Mouse (Mus musculus): ENCODE measurements at regions not wholly inside any gene's neighbourhood (a gene's known extent, or its start where the extent isn't known, plus 50 kb on each side); places are given as distances from the start of the nearest gene placed in this dataset.
A peak's percentile ranks its signal among the peaks of the same experiment; 100 is the strongest.

DNA sequence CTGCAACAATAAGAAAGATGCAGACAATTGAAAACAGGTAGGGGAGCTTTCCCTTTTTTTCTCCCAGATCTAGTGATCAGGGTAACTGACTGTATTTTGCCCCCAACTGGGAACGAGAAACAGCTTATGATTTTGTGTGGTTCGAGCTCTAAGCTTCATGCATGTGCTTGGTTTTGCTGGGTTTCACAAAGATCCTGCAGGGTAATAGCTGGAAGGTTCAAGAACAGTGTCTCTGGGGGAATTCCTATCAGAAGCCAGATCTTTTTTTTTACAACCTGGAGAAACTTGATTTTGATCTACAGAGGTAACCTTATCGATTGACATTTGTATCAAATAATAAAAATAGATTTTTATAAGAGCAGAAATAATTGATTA is 145.0 kb upstream of the Fam98a start:
- Histone ChIP-seq H3K4me1 (no peaks in the 10 kb centered on the region), H3K27me3 (replicated peaks) (no peaks in the 10 kb centered on the region), H3K4me2 (replicated peaks) (no peak overlapping the region), H3K9me3 (no peaks in the 10 kb centered on the region), H3K36me3 (no peaks in the 10 kb centered on the region), H3K4me3 (no peak overlapping the region), H3K9ac (no peak overlapping the region), H3K27ac (no peak overlapping the region)
- WGBS, result 83% methylated on average over 3 of the region's 3 CpGs
- no peak for ATAC-seq (ENCODE audit: low FRiP score, low read depth)

DNA sequence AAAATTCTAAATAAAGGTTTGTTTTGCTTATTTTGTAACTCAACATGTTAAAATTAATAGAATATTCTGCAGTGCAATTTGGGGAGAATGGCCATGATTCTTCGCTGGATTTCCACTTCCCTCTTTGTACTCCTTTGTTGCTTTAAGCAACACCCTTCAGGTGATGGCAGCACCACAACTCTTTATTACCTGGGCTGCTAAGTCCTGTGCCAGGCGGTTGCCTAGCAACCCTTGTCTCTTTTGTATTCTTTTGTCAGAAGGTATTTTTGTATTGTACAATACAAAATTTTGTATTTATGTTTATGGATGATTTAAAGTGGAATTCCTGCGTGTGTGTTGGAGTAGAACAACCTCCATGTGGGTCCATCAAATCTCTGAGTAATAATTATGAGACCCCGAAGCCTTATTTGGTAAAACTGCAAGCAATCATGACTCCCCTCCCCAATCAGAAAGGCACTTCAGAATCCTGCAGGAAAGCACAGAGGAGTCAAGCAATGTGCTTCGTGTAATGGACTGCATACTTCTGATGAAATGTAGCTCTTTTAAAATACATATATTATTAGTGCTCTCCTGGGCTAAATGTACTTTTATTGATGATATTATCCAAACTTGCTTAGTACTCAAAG is 144.5 kb upstream of the Fam98a start:
- H3K4me2 ChIP-seq (replicated peaks), result no peak overlapping the region
- ATAC-seq (ENCODE audit: low FRiP score, low read depth), result no peak
- no peaks in the 10 kb centered on the region for H3K9me3 ChIP-seq
- H3K27me3 ChIP-seq (replicated peaks), result no peaks in the 10 kb centered on the region
- H3K4me3 ChIP-seq, result no peak overlapping the region
- no peaks in the 10 kb centered on the region for H3K4me1 ChIP-seq
- no peak overlapping the region for H3K9ac ChIP-seq
- WGBS, result 73% methylated on average over 5 of the region's 5 CpGs
- H3K27ac ChIP-seq, result no peak overlapping the region
- H3K36me3 ChIP-seq, result no peaks in the 10 kb centered on the region

DNA sequence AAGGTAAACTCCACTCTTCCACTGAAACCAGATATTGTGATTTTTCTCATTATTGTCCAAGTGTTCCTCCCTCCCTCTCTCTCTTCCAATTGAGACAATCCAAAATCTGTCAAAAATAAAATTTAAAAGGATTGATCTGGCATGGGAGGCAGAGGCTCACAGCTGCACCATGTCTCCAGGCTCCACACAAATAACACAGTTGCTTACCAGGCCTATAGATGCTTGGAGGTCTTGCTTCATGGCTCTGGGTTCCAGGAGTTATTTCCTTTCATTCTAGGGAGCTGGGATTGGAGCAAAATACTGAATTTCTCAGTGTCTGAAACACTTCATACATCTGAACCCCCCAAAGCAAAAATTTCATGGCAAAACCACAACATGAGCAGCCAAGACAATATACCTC is 134.2 kb upstream of the Fam98a start:
- ATAC-seq (ENCODE audit: low FRiP score, low read depth), result no peak
- Histone ChIP-seq H3K9ac (no peak overlapping the region), H3K27me3 (replicated peaks) (no peaks in the 10 kb centered on the region)

DNA sequence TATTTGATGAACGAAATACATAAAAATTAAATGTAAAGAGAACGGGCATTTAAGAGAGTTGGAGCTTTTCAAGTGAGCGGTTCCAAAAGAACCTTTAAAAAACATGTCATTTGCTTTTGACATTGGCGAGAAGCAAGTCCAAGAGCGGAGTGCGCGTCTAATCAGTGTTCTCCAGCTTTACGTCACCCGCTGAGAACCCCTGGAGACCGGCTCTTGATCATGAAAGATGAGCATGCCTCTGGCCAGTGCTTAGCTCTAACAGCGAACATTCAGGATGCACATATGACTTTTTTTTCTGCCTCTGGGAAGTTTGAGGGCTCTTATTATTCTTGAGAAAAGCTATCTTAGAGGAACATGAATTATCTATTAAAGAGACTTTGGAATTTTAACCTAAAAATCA is 95.2 kb upstream of the Fam98a start:
- ATAC-seq (ENCODE audit: low FRiP score, low read depth), result no peak
- no peak overlapping the region for H3K9ac ChIP-seq
- H3K4me3 ChIP-seq, result no peak overlapping the region
- H3K4me2 ChIP-seq (replicated peaks), result no peak overlapping the region
- no peak overlapping the region for H3K27ac ChIP-seq
- H3K27me3 ChIP-seq (replicated peaks), result no peaks in the 10 kb centered on the region
- 62% methylated on average over 11 of the region's 11 CpGs for WGBS
- H3K36me3 ChIP-seq, result no peaks in the 10 kb centered on the region
- no peaks in the 10 kb centered on the region for H3K4me1 ChIP-seq
- no peaks in the 10 kb centered on the region for H3K9me3 ChIP-seq

More for the DNA sequence above, 134.2 kb upstream of the Fam98a start:
- Histone ChIP-seq H3K9me3 (no peaks in the 10 kb centered on the region), H3K36me3 (no peaks in the 10 kb centered on the region), H3K4me2 (replicated peaks) (no peak overlapping the region), H3K4me1 (no peaks in the 10 kb centered on the region), H3K4me3 (no peak overlapping the region), H3K27ac (no peak overlapping the region)

DNA sequence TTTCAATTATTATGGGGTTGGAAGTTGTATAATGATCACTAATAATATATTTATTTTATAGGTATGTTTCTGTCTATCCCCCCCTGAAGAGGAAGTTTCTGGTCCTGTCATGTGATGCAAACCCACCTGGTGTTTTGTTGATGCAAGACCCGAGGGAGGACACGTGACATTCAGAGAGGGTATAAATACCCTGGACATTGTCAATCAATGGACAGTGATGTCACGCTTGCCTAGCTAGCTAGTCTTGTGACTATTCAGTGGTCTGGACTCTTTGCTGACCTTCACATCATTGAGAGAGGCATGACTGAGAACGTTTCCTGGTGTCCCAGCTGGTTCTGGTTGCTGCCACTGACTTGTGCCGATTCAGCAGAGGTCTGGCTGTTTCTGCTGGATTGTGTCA is 93.0 kb upstream of the Fam98a start:
- H3K9ac ChIP-seq, result no peak overlapping the region
- WGBS, result 82% methylated on average over 5 of the region's 5 CpGs
- no peak for ATAC-seq (ENCODE audit: low FRiP score, low read depth)

DNA sequence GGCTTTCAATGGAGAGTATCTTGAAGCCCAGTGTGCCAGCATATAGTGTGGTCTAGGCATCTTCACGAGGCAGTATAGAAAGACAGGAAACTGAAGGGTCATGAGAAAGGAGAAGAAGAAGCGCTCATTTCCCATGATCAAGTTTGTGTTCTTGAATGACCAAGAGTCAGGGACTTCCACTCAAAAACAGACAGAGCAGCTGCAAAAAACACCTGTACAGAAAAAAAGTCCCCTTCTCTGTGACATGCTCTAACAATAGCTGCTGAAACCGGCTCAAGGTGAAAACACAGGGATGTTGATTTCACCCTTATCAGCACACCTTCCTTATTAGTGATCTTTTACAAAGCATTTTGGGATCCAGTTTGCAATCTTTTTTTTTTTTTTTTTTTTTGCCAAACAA is 90.6 kb upstream of the Fam98a start:
- Histone ChIP-seq H3K9ac (no peak overlapping the region), H3K36me3 (no peaks in the 10 kb centered on the region), H3K4me3 (no peak overlapping the region), H3K27ac (no peak overlapping the region), H3K4me1 (peaks cover 6% of the 10 kb centered on the region; the same call in 1 of the 2 replicates), H3K9me3 (no peaks in the 10 kb centered on the region), H3K27me3 (replicated peaks) (no peaks in the 10 kb centered on the region), H3K4me2 (replicated peaks) (no peak overlapping the region)
- 88% methylated on average over 3 of the region's 3 CpGs for WGBS
- ATAC-seq (ENCODE audit: low FRiP score, low read depth), result no peak

More for the DNA sequence above, 93.0 kb upstream of the Fam98a start:
- Histone ChIP-seq H3K4me3 (no peak overlapping the region), H3K4me2 (replicated peaks) (no peak overlapping the region), H3K36me3 (no peaks in the 10 kb centered on the region), H3K27me3 (replicated peaks) (no peaks in the 10 kb centered on the region), H3K27ac (no peak overlapping the region), H3K4me1 (peaks cover 6% of the 10 kb centered on the region; the same call in 1 of the 2 replicates), H3K9me3 (no peaks in the 10 kb centered on the region)

DNA sequence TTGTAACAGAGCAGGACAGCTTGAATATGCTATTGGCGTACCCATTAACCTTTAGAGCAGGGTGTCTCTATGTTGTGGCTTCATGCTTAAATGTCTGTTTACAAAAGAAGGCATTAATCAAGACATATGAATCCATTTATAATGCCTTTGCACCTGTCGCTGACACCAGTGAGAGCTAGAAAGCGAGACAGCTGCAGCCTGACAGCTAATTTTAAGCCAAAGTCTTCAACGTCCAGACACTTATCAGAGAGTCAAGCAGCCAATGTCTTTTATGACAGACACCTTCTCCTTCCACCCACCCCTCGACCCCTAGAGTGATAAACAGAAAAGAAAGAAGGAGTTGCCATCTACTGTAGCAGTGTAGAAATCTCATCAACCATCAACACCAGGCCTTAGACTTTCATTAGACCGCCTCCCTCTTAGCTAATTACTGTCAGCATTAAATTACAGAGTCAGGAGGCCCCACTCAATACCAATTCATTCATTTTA is 89.3 kb upstream of the Fam98a start:
- no peak overlapping the region for H3K9ac ChIP-seq
- no peaks in the 10 kb centered on the region for H3K27me3 ChIP-seq (replicated peaks)
- no peaks in the 10 kb centered on the region for H3K36me3 ChIP-seq
- H3K4me3 ChIP-seq, result no peak overlapping the region
- peaks cover 6% of the 10 kb centered on the region; the same call in 1 of the 2 replicates for H3K4me1 ChIP-seq
- 33% methylated on average over 6 of the region's 6 CpGs for WGBS
- peak; percentile 66; the same call in 1 of the 2 replicates for ATAC-seq (ENCODE audit: low FRiP score, low read depth)
- H3K9me3 ChIP-seq, result no peaks in the 10 kb centered on the region
- H3K27ac ChIP-seq, result no peak overlapping the region
- H3K4me2 ChIP-seq (replicated peaks), result no peak overlapping the region

DNA sequence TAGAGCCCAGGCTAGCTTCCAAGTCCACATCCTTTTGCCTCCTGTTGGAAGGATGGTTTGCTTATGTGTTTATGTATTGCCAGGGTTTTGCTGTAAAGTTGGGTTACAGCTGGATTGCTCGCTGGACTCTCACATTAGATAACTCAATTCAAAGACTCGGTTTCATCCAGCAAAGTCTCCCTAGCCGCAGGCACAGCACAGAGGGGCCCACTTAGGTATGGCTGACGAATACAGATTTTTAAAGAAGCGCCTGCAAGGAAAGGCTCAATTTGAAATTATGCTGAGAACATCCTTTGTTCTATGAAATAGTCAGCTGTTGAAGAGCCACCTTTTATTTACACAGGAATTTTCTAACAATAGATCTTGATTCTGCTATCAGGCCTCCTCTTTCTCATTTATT is 88.8 kb upstream of the Fam98a start:
- Histone ChIP-seq H3K4me1 (peaks cover 6% of the 10 kb centered on the region; the same call in 1 of the 2 replicates), H3K4me2 (replicated peaks) (no peak overlapping the region), H3K36me3 (no peaks in the 10 kb centered on the region), H3K27me3 (replicated peaks) (no peaks in the 10 kb centered on the region), H3K27ac (no peak overlapping the region), H3K9ac (no peak overlapping the region), H3K9me3 (no peaks in the 10 kb centered on the region), H3K4me3 (no peak overlapping the region)
- no peak for ATAC-seq (ENCODE audit: low FRiP score, low read depth)
- 66% methylated on average over 5 of the region's 5 CpGs for WGBS

DNA sequence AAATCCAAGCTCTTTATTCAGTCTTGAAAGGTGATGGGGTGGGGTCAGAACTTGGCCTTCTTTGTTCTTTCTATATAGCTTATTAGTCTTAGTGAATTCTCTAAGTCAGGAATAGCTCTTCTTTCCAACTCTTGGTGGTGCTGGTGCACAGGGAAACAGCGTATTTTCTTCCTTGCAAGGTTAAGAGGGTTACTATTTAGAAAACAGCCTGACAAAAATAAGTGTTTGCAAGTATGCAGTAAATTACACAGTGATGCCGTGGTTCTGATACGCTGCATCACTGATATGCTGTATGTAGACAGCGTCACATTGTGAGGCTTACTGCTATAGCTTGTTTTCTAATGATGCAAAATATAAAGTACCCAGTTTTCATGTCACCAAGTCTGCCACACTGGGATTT is 78.1 kb upstream of the Fam98a start:
- ATAC-seq (ENCODE audit: low FRiP score, low read depth), result no peak
- no peak overlapping the region for H3K27ac ChIP-seq

DNA sequence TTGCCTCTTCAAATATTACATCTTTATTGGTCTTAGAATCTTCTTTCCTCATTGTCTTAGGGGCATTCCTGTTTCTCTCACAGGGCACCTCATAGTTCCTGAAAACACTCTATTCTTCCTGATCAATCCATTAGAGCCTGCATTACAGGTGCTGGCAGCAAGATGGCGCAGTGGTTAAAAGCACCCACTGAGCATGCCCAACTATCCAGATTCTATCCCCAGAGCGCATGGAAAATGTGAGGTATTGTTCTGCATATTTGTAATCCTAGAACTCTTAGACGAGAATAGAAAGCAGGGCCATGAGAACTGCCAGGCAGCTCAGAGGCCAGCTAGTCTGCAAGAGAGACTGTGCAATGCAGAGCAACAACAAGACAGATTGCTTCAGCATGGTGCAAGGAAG is 67.7 kb upstream of the Fam98a start:
- no peaks in the 10 kb centered on the region for H3K27me3 ChIP-seq (replicated peaks)
- no peaks in the 10 kb centered on the region for H3K36me3 ChIP-seq
- no peaks in the 10 kb centered on the region for H3K9me3 ChIP-seq
- H3K4me3 ChIP-seq, result no peak overlapping the region
- no peak for ATAC-seq (ENCODE audit: low FRiP score, low read depth)
- WGBS, result 81% methylated on average over 3 of the region's 3 CpGs
- no peak overlapping the region for H3K9ac ChIP-seq
- H3K27ac ChIP-seq, result no peak overlapping the region
- H3K4me2 ChIP-seq (replicated peaks), result no peak overlapping the region
- no peaks in the 10 kb centered on the region for H3K4me1 ChIP-seq

More for the DNA sequence above, 78.1 kb upstream of the Fam98a start:
- Histone ChIP-seq H3K4me2 (replicated peaks) (no peak overlapping the region), H3K4me3 (no peak overlapping the region), H3K36me3 (no peaks in the 10 kb centered on the region), H3K9ac (no peak overlapping the region), H3K4me1 (no peaks in the 10 kb centered on the region), H3K9me3 (no peaks in the 10 kb centered on the region), H3K27me3 (replicated peaks) (no peaks in the 10 kb centered on the region)
- WGBS, result 84% methylated on average over 4 of the region's 4 CpGs

DNA sequence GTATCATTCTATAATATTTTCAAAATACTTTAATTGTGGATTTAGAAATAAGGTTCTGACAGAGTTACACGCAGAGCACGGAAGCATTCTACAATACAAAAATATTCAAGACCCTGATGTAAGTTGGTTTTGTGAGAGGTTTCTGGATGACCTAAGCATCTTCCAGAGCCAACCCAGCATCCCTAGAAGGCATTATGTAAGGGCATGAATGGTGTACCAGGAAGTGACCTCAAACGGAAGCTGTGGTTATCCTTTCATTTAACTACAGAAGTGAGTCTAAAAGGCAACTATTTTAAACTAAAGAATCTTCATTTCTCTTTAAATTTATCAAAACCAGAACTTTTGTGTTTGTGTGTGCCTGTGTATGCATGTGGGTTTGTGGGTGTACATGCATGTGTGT is 66.8 kb upstream of the Fam98a start:
- ATAC-seq (ENCODE audit: low FRiP score, low read depth), result no peak
- Histone ChIP-seq H3K4me3 (no peak overlapping the region), H3K27me3 (replicated peaks) (no peaks in the 10 kb centered on the region), H3K9me3 (no peaks in the 10 kb centered on the region), H3K4me1 (no peaks in the 10 kb centered on the region), H3K36me3 (no peaks in the 10 kb centered on the region), H3K9ac (no peak overlapping the region), H3K27ac (no peak overlapping the region), H3K4me2 (replicated peaks) (no peak overlapping the region)
- WGBS, result 91% methylated on average over 3 of the region's 3 CpGs

DNA sequence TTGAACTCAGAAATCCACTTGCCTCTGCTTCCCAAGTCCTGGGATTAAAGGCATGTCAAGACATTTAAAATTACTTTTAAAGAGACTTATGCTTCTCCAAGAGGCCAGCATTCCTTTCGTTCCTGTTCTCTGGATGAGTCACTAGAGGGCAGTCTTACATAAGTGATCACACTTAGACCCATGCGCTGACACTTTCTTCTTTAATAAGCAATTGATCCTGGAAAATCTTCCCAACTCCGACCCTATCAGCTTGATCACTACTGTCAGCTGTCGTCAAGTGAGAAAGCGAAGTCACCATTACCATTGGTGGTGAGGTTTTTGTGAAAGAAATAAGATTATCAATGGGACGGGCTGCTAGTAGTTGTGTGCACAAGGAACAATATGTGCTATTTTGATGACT is 65.5 kb upstream of the Fam98a start:
- Histone ChIP-seq H3K4me1 (no peaks in the 10 kb centered on the region), H3K36me3 (no peaks in the 10 kb centered on the region), H3K4me2 (replicated peaks) (no peak overlapping the region), H3K27ac (no peak overlapping the region), H3K27me3 (replicated peaks) (no peaks in the 10 kb centered on the region), H3K9ac (no peak overlapping the region), H3K4me3 (no peak overlapping the region), H3K9me3 (no peaks in the 10 kb centered on the region)
- WGBS, result 27% methylated on average over 6 of the region's 6 CpGs
- 0 out of 2 replicates have a peak, but pooled peaks have one; percentile 48 for ATAC-seq (ENCODE audit: low FRiP score, low read depth)

DNA sequence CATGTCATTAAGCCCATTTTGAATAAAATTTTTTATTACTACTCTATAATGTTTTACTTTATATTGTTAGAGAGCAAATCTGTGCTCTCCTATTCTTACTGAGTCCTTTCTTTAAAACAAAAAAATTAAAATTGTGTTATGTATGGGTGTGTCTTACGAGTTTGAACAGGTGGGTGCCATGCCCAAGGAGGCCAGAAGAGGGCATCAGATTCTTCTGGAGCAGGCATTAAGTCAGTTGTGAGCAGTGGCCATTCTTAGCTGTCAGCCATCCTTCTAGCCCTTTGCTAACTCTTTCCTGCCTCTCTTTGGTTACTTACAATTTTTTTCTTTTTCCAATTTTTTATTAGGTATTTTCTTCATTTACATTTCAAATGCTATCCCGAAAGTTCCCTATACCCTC is 63.6 kb upstream of the Fam98a start:
- Histone ChIP-seq H3K4me1 (no peaks in the 10 kb centered on the region), H3K4me3 (no peak overlapping the region), H3K27me3 (replicated peaks) (no peaks in the 10 kb centered on the region), H3K36me3 (no peaks in the 10 kb centered on the region), H3K27ac (no peak overlapping the region), H3K9me3 (no peaks in the 10 kb centered on the region), H3K9ac (no peak overlapping the region), H3K4me2 (replicated peaks) (no peak overlapping the region)
- no peak for ATAC-seq (ENCODE audit: low FRiP score, low read depth)
- 85% methylated on average over 2 of the region's 2 CpGs for WGBS

All from neural tube, embryonic 12.5 days (tissue).